Mouse (Mus musculus) kidney, adult 9 months (tissue): ENCODE data around the gene Ankrd55.
"Not testable (repeated sequence)": the region's sequence is repeated elsewhere in the genome, so short reads cannot be mapped to it uniquely, and the experiment has no call there.

Source experiments
- DNase-seq: peaks from one replicate; pipeline ENCODE4 v3.0.0; 2022

Ankrd55 gene

GRCm38 (mm10) chr13:112416410-112417162, 128.3 kb downstream of the Ankrd55 start:
- no peak for DNase-seq

- no peak for DNase-seq
Measured at GRCm38 (mm10) chr13:112417163-112417523, 128.9 kb downstream of the Ankrd55 start.

- no peak for DNase-seq
Measured at GRCm38 (mm10) chr13:112417861-112418423, 129.7 kb downstream of the Ankrd55 start.

GRCm38 (mm10) chr13:112418595-112418994, 130.3 kb downstream of the Ankrd55 start:
- no peak for DNase-seq

GRCm38 (mm10) chr13:112424212-112424611, 136.0 kb downstream of the Ankrd55 start:
- no peak for DNase-seq

GRCm38 (mm10) chr13:112424635-112425034, 136.4 kb downstream of the Ankrd55 start:
- no peak for DNase-seq

GRCm38 (mm10) chr13:112425181-112425654, 137.0 kb downstream of the Ankrd55 start:
- no peak for DNase-seq

- DNase-seq = no peak
Measured at GRCm38 (mm10) chr13:112426265-112427135, 138.2 kb downstream of the Ankrd55 start.

- not testable (repeated sequence) for DNase-seq
Measured at GRCm38 (mm10) chr13:112427136-112427470, 138.9 kb downstream of the Ankrd55 start.

- DNase-seq = no peak
Measured at GRCm38 (mm10) chr13:112427521-112427920, 139.3 kb downstream of the Ankrd55 start.

GRCm38 (mm10) chr13:112433271-112433670, 145.0 kb downstream of the Ankrd55 start:
- DNase-seq = no peak
